Mouse (Mus musculus): ENCODE results near the gene Prdx5.

The Prdx5 gene

DNA sequence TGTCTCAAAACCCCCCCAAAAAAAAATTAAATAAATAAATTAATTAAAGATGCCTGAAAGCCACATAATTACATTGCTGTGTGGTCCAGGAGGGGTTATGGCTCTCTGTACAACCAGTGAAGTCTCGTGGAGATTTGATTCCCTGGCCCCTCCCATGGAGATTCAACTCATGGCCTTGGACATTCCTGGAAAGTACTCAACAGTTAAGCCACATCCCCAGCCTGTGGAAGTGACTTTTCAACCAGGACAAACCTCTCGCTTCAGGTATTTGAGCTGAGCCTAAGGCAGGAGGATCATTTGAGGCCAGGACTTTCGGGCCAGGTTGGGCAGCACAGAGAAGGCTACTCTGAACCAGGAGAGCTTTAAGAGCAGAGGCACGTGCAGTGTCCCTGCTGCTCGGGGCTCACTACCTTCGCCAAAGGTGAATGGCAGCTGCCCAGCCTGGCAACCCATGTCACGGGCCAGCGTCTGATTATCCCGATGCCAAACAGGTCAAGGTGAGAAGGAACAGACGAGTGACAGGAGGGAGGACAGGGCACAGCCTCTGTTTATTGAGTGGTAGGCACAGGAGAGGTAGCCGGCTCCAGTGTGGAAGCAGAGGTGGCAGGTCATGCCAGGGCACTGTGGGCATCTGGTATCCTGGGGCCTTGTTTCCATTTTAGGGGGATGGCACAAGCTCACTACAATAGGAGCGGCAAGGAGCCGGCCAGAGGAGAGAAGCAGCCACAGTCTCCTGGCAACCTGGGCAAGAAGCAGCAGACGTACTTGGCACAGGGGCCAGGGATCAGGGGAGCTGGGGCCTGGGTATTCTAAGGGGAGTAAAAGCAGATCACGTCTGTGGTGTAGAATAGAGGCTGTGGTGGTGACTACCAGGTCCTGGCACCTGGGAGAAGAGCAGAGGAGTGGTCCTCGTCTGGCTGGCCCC, 27.9 kb upstream of the Prdx5 start:
- no peak for DNase-seq (ENCODE audit: low read depth, low spot score)

DNA sequence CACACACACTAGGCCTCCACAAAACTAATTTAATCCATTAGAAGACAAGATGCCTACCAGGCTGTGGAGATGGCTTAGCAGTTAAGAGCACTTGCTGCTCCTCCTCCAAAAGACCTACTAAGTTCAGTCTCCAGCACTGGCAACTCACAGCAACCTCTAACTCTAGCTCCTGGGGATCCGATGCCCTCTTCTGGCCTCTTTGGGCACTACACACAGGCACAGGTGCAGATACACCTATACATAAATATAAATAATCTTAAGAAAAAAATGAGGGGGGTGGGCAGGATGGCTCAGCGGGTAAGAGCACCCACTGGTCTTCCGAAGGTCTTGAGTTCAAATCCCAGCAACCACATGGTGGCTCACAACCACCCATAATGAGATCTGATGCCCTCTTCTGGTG, 26.4 kb upstream of the Prdx5 start:
- DNase-seq (ENCODE audit: low read depth, low spot score) = no peak

DNA sequence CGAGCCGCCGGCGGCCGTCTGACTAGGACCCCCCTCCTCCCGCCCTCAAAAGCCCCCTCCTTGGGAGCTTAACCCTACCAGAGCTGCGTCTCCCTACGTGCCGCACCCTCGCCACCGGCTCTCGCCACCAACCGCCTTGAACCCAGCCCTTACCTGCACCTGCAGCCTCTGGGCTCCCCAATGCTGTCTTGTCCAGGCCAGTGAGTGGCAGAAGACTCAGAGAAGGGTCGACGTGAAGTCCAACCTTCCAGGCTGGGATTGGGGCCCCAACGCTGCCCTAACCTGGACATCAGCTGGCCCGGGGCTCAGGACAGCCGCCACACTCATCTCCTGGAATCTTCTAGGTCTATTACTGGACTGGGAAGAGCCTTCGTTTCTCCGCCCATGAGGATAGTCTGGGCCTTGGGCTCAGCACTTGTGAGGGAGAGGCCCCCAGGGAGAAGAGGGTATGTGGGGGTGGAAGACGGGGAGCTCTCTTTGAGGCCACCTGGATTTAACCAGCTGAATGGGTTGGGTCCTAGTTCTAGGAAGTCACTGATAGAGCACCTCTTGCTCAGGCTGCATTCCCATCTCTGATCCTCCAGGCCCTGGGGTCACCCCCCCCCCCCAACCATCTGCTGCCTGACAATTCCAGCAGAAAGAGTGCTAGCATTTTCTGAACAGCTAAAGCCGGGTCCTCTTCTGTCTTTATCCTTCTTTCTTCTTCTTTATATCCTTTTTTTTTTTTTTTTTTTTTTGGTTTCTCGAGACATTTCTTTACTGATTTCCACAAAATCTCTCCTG, 24.5 kb upstream of the Prdx5 start, which contains the start of gene Kcnk4:
Gene Kcnk4, minus strand, starts transcription at position 321 of the 783 bp plus-strand sequence.
- DNase-seq (ENCODE audit: low read depth, low spot score) = no peak

DNA sequence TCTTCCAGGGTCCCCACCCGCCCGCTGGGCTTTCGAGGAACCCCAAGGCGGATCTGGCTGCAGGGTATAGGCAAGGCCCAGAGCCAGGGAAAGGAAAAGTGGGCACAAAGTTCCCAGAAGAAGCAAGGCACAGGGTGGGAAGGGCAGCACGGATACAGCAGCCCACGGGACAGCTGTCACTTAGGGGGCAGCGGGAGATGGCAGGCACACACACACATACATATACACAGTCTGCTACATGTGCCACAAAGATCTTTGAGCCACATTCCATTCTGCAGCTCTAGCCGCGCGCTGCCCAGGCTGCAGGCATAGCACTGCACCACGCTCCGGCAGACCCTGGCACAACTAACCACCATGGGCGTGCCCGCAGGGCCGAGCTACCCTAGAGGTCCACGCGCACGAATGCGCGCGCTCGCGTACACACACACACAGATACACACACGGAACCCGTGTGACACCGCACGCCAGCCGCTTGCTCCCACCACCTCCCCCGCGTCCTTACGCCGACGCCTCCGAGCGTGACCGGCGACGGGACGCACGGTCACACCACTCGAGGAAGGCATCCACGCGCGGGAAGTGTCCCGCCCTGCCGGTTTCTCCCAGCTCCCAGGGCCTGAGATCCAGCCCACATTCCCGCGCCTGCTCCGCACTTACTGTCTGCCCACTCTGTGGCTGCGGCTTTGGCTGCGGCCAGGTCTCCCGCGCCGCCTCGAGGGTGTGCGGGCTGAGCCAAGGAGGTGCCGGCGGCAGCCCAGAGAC, 23.7 kb upstream of the Prdx5 start:
- no peak for DNase-seq (ENCODE audit: low read depth, low spot score)

DNA sequence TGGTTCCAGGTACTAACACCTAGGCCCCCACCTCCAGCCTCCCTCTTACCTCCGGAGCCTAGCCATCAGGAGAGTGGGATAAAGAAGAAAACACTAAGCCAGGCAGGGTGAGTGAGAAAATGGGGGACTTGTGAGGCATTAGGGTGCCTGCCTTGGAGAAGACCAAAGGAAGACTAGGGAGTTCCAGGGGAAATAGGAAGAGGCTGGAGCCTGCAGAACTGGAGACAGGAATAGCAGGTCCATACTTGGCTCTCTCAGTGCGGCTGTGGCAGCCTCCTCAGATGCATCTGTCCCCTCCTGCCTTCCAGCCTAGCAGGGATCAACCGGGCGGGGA, 23.2 kb upstream of the Prdx5 start:
- DNase-seq (ENCODE audit: low read depth, low spot score) = no peak

DNA sequence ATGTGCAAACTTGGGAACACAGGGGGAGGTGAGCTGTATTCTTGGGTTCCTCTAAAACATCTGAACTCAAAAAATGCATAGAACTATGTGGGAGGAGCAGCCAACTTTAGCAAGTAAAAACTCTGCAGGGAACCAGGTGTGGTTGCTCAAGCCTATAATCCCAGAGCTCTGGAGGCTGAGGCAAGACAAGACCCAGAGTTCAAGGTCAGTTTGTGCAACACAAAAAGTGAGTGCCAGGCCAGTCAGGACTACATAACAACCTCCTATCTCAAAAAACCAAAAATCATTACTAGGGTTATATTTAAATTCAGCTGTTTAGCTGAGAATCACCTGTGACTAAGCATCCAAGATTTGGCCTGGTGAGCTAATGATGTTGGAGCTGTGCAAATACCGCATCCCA, 22.1 kb upstream of the Prdx5 start:
- DNase-seq (ENCODE audit: low read depth, low spot score) = no peak

DNA sequence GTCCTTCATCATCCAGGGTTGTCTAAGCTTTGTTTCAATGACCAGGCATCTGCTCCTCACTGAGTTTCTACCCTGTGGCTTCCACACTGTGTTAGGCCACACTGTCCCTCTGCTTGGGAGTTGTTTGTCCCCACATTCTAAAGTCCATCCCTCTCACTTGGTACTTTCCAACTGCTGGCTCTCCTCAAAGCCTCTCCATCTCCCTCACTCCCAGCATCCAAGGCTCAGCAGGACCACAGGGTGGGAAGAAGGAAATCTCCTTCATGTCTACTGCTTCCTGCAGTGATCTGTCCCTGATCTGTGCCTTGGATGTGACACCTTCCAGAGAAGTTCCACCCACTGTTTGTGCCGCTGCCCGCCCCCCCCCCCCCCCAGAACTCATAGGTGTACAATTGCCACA, 21.1 kb upstream of the Prdx5 start:
- no peak for DNase-seq (ENCODE audit: low read depth, low spot score)

DNA sequence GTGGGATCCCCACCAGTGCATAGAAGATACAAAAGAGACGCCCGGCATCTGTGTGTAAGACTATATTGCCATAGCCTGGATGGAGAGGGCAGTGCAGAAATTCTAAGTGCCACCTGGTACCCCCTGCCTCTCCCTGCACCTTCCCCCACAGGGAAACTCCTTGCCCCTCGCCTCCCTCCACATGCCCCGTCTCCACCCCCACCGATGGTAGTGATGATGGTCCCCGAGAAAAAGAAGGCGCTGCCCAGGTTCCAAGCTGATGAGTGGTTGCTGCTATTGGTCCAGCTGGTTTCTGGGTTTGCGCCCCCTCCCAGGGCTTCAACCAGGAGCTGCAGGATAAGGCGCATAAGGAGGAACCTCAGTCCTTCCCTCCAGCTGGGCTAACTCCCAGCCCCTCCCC, 18.2 kb upstream of the Prdx5 start:
- no peak for DNase-seq (ENCODE audit: low read depth, low spot score)

DNA sequence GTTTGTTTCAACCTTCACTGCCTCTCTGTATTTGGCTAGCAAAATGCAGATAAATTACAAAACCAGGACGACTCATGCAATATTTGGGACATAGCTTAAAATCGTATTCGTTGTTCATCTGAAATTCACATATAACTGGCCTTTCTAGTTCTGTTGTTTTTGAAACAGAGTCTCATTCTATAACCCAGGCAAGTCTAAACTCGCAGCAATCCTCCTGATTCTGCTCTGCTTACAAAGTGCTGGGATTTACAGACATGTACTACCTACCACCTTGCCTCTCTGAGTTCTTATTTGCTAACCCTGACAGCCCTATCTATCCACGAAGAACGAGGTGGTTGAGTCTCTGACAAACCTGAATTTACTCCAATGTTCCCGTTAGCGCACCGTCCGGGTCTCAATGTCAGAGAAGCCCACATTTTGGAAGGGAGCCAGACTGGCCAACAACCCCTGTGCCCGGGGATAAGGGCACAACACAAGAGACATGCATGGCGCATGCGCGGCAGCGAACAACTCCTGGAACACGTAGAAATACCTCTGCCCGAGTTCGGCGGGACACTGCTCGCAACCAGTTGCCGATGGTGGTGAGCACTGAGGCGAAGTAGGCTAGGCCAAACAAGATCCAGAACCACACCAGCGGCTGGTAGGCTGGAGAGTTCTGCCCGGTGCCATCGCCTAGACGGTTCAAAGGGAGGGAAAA, 16.8 kb upstream of the Prdx5 start:
- no peak for DNase-seq (ENCODE audit: low read depth, low spot score)

DNA sequence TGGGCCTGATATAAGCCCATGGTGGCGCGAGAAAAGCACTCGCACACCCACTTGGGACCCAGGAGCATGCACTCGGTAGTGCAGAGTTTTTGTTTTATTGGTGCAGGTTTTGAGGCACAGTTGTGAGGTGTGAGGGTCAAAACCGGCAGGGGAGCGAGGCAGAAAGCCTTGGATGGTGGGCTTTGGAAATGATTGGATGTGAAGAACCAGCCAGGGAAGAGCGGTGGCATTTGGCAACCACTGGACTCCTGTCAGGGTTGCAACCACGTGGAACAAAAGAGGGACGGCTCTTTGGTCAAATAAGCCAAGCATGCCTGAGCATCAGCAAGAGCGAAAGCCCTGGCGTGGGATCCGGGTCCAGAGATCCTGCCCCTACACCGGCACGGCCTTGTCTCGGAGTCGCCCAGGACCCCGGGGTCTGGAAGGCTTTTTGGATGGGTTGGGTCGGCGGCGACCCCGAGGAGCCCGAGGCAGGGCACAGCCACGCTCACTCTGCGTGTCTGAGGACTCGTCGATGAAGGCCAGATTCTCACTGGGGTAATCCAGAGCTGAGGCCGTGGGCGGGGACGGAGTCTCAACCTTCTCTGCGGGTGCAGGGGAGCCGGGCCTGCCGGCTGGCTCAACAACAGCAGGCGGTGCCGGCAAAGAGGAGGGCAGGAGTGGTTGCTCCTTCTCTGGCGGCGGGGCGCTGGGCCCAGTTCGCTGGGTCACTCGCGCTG, 15.9 kb upstream of the Prdx5 start:
- DNase-seq (ENCODE audit: low read depth, low spot score) = no peak

DNA sequence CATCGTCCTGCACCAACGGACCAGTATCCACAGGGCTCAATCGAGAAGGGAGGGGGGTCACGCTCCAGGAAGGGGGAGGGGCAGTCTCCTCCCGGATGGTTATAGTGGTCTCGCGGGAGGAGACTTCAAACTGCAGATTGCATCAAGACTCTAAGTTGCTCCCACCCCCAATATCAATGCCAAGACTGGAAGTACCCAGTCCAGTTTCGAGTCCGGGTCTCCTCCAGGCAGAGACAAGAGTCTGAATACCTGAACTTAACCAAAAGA, 15.3 kb upstream of the Prdx5 start, which contains the start of gene Catsperz:
Gene Catsperz, minus strand, starts transcription at position 74 of the 267 bp plus-strand sequence.
- DNase-seq (ENCODE audit: low read depth, low spot score) = no peak

DNA sequence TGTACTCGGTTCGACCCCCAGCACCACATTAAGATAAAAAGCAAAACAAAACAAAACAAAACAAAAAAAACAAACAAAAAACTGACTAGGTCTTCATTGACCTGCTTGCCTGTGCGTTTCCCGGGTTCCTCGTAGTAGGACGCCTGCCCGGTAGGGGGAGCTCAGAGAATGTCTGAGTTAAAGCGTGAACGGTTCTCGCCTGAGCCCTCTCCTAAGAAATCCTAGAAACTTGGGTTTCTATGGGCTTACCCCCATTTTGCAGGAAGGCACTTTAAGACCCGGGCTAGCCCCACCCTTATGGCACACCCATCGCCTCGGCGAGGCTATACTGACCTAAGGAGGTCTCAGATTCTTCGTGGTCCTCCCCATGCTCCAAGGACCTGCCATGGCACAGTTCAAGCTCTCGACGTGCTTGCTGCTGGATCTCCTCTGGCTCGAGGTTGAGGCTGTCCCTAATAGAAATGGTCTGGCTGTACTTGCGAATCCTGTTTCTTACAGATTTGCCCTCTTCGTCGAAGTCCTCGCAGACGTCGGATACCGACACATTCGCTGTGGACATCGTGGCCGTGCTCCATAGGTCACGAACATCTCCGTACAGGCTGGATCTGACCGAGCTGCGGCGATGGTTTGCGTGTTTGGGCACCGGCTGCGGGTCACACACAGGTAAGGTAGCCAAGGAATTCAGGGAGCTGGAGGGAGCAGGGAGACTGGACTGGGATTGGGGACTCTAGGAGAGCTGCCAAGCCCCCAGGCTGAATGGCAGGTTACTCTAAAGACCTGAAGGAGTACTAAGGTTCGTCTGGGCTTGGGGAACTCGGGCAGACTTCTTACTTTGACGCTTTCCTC, 14.8 kb upstream of the Prdx5 start:
- DNase-seq (ENCODE audit: low read depth, low spot score) = no peak

DNA sequence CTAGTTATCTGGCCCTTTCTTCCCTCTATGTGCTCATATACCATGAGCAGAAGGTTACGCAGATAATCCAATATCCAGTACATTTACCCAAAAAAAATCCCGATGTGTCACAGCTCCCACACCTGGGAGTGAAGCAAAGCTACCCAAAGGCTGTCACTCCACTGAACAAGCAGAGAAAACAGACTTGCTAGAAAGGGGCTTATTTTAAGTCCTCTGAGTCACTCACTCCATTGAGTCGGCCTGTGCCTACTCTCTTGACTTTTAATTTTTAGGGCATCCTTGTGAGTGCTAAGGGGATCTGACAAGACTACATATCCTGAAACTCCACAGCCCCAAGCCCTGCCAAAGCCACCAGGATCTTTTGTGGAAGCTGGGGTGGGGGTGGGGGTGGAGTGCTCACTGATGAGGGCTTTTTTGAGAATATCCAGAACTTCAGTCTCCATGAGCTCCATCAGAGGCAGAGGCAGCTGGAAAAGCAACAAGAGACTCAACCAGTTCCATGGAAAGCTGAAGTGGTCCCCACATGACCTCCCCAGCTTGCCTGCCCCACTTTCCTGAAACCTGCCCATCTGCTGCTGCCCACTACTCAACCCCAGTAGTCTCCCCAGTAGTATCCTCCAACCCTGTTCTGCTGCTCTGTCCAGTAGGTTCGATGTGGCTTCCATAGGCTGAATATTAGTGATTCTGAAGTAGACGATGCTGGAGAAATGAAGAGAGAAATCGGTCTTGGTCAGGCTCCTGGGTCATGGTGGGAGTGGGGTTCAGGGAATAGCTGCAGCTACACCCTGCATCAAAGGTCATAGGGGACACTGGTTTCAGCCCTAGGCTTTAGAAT, 13.2 kb upstream of the Prdx5 start:
- no peak for DNase-seq (ENCODE audit: low read depth, low spot score)

DNA sequence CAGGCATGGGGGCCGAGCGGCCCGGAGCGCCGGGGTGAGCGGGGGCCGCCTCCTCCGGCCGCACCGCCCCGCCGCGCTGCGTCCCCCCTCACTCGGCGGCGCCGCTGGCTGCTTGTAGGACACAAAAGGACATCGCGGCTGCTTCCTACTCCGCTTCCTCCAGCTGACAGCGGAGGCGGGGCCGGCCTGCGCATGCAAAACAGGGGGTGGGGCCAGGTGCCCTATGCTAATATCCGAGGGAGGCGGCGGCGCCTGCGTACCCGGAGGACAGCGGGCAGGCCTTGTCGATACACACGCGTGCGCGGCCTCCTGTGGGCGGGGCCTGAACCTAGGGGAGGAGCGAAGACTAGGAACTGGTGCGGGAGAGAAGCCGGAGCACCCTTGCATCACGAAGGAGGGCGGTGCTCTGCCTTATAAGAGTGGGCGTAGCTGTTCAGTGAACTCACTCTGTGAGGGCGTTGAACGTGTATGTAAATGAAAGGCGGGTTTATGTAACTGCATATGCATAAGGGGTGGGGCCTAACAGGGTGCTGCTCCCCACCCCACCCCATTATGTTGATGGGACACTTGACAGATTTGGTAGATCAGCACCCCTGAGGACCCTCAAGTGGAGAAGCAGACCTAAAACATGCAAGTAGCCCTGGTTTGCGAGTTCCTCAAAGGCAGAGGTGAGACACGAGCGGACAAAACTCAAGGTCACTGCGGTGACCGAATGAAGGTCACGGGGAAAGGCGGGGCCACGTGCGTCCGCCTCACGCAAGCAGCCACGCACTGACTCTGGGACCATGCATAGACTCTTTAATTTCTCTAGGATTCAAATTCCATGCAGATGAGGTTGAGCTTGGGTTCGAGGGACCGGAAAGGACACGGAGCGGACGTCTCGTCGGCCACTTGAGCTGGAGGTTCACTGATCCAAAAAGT, 12.0 kb upstream of the Prdx5 start, which contains the start of gene Esrra:
Gene Esrra, minus strand, starts transcription at position 167 of the 921 bp plus-strand sequence.
- peak; percentile 99 for DNase-seq (ENCODE audit: low read depth, low spot score)

DNA sequence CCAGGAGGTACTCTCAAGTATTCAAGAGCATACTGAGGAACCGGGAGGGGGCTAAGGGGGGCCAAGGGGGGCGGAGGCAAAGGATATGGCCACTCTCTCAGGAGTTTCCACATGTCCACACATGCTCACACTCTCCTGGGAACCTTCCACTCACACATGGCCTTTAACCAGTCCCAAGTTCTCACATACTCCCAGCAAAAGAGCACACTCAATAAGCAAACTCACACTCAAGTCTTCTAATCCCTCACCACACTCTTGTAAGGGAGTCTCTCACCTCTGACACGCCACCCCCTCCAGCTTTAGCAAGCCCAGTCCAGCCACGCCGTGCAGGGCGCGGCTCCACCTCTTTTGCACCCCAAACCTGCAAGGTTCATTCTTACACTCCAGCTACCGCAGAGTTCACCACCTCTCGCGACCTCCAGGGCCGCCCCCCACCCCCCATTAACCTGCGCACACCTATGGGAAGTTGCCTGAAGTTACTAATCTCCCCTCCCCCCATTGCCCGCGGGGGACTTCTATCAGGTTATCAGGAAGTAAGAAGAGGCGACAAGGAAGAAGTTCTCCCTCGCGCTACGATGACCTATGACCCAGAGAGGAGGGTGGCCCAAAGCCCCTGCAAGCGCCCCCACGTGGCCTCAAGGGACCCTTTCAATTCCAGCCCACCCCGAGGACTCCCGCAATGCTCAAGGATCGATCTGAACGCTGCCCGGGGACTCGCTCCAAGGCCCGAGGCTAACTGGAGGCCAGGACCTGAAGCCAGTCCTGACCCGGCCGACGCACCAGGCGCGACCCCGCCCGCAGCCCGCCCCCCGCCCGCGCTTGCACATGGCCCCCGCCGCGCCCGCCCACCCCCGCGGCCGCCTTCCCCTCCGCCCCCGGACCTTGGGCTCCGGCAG, 11.1 kb upstream of the Prdx5 start:
- no peak for DNase-seq (ENCODE audit: low read depth, low spot score)

DNA sequence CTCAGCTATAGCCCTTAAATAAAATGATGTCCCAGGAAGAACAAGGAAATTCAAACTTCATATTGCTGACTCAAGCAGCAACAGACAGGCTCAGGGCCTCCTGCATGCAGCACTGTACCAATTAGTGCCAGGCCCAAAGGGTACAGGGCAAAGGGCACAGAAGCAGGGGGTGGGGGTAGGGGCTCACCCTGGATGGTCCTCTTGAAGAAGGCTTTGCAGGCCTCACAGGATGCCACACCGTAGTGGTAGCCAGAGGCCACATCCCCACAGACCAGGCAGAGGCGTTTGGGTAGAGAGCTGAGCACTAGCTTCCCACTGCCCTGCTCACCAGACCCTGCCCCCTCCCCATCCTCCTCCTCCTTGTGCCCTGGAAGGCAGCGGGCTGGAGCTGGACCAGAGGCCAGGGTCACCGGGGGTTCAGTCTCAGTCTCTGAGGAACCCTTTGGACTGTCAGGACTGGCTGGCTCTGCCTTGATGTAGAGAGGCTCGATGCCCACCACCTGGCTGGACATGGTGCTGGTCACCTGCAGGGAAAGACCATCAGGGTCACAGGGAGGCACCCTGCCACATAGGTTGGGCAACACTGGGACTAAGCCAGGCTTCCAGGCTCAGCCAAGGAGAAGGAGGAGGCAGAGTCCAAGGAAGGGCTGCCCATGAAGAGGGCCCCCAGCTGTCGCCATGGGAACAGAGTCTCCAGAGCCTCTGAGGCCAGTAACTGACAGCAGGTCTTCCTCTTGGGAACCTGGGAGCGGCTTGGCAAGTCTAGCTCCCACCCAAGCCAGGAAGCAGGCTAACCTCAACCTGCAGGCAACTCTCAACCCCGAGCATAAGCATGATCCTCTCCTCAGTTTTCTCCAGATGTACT, 10.2 kb upstream of the Prdx5 start:
- DNase-seq (ENCODE audit: low read depth, low spot score) = no peak
